Mouse (Mus musculus): ENCODE results near the gene Hdhd3. TPM values are rescaled to one million over a fixed set of nuclear protein-coding genes. Genes with fewer than 3 reads are reported as not detected.

Hdhd3 gene
- polyA plus RNA-seq (2011; ENCODE audit: insufficient read length, low read depth, missing spikeins), result 3.6 and 3.8 TPM in 2 replicates

DNA sequence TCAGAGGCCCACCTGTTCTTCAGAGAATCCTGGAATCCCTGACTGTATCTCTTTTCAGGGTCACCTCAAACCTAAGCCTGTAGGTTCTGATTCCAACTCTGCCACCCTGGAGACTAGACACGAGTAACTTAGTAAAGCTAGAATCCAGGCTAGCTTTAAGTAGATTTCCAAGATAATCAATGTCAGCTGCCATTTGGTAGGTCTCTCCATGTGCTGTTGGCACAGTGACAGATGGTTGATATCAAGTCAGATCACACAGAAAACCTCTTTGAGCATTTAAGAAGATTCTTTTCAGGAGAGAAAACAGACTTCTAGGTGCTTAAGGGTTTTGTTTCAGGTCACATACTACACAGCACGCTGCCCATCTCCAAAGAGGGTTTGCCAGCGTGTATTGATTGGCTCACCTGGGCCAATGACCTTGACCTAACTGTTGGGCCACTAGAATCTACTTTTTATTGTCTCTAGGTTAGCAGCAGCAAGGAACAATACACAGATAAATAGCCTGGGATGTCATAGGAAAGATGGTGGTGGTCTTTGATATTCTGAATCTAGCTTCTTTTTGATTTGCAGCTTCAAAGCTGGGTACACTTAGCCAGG lies at the start of gene Hdhd3:
TSS of gene Hdhd3 (minus strand) at position 94 of the 597 bp plus-strand sequence.
- Histone ChIP-seq H3K4me1 (ENCODE audit: control insufficient read depth, insufficient read depth, low read length) (no peaks in the 10 kb centered on the region), H3K27ac (ENCODE audit: insufficient read depth, low read length) (no peak within 1 kb of the TSS), H3K4me3 (ENCODE audit: insufficient read depth, low read length) (peak within 1 kb of the TSS; percentile 73)
- TF ChIP-seq POLR2A (IDR thresholded peaks at IDR 0.05; ENCODE audit: low read depth, low read length), result no peak
- no peak for TF ChIP-seq CTCF (IDR thresholded peaks at IDR 0.05; ENCODE audit: borderline replicate concordance, insufficient read depth, low read length)

DNA sequence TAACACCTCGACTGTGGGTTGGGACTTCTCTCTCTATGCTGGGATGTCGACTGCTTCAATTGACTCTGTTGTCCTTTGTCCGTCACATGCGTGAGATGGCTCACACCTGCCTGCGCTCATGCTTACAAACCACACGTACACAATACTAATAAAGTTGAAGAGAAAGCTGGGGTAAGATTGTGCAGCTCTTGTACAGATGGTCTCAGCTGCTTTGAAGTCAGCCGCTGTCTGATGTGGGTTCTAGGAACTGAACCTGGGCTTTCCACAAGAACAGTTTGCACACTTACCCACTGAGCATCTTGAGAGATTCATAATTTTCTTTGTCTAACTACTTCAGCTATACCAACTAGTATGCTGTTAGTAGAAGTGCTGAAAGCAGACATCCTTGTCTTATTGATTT lies 48.7 kb upstream of the Hdhd3 start:
- Histone ChIP-seq H3K27ac (ENCODE audit: insufficient read depth, low read length) (no peak overlapping the region), H3K4me3 (ENCODE audit: insufficient read depth, low read length) (no peak overlapping the region), H3K4me1 (ENCODE audit: control insufficient read depth, insufficient read depth, low read length) (no peaks in the 10 kb centered on the region)
- no peak for TF ChIP-seq CTCF (IDR thresholded peaks at IDR 0.05; ENCODE audit: borderline replicate concordance, insufficient read depth, low read length)
- no peak for TF ChIP-seq POLR2A (IDR thresholded peaks at IDR 0.05; ENCODE audit: low read depth, low read length)

DNA sequence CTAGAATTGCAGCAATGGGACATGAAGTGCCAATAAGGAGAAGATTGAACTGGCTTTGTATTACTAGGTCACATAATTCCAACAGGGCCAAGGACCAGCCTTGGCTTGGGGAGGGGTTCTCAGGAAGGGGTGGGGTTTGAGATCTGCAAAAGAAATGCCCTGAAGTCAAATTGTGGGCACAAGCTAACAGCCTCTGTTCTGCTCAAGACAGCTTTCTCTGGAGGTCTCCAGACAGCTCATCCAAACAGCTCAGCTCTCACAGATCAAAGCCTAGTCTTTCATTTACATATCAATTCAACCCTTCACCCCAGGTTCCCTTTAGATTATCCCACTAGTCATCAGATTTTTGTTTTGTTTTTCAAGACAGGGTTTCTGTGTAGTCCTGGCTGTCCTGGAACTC lies 41.5 kb upstream of the Hdhd3 start:
- Histone ChIP-seq H3K27ac (ENCODE audit: insufficient read depth, low read length) (no peak overlapping the region), H3K4me1 (ENCODE audit: control insufficient read depth, insufficient read depth, low read length) (no peaks in the 10 kb centered on the region), H3K4me3 (ENCODE audit: insufficient read depth, low read length) (no peak overlapping the region)
- TF ChIP-seq CTCF (IDR thresholded peaks at IDR 0.05; ENCODE audit: borderline replicate concordance, insufficient read depth, low read length), result no peak
- no peak for TF ChIP-seq POLR2A (IDR thresholded peaks at IDR 0.05; ENCODE audit: low read depth, low read length)

DNA sequence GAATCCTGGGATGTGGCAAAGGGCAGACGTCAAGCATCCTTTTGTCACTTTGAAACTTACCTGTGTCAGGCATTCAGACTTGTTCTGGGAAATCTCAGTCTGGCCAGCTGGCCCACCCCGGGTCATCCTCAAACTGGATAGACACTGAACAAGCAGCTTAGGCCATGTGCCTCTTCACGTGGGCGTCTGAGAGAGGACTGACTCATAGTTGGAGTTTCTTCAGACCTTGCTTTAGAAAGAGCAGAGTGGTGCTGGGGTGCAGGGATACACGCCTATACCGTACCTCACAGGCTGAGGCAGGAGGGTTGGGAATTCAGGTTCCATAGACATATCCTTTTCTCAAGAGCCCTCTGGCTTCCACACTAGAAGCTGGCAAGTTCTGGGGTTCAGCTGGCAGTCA lies 40.5 kb upstream of the Hdhd3 start:
- Histone ChIP-seq H3K4me1 (ENCODE audit: control insufficient read depth, insufficient read depth, low read length) (no peaks in the 10 kb centered on the region), H3K4me3 (ENCODE audit: insufficient read depth, low read length) (no peak overlapping the region), H3K27ac (ENCODE audit: insufficient read depth, low read length) (no peak overlapping the region)
- TF ChIP-seq CTCF (IDR thresholded peaks at IDR 0.05; ENCODE audit: borderline replicate concordance, insufficient read depth, low read length) (no peak), POLR2A (IDR thresholded peaks at IDR 0.05; ENCODE audit: low read depth, low read length) (no peak)

DNA sequence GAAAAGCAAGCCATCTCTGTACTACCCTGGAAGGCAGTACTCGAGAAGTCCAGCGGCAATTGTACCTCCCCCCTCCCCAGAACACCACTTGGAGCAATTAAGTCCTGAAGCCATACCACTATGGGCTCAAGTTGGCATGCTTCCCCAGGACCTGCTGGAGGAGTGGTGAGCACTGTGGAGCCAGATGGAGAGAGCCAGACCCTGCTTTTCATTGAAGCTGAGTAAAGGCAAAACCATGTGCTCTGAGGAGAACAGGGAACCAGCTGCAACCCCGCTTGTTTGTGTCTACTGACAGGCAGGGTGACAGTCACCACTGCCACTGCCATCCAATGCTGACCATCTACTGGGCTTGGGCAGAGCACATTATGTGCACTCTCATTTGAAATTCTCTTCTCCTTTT lies 38.5 kb upstream of the Hdhd3 start:
- TF ChIP-seq CTCF (IDR thresholded peaks at IDR 0.05; ENCODE audit: borderline replicate concordance, insufficient read depth, low read length), result no peak
- TF ChIP-seq POLR2A (IDR thresholded peaks at IDR 0.05; ENCODE audit: low read depth, low read length), result no peak

DNA sequence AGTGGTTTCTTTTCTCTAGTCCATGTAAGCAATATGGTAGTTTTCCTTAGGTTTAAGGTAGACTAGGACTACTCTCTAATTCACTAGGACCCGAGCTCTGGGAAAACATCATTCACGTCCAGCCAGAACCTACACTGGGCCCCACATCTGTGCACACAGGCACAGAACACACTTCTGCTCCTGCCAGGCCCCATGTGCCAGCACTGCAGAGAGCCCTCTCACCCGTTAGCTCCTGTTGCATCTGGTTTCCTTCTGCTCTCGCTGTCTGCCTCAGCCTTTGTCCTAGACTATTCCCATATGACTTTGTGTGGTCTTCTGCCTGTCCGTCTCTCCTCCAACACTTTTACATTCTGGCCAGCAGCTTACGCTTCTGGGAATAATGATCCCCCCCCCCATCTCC lies 30.5 kb upstream of the Hdhd3 start:
- no peaks in the 10 kb centered on the region for H3K4me1 ChIP-seq (ENCODE audit: control insufficient read depth, insufficient read depth, low read length)
- no peak overlapping the region for H3K4me3 ChIP-seq (ENCODE audit: insufficient read depth, low read length)
- no peak overlapping the region for H3K27ac ChIP-seq (ENCODE audit: insufficient read depth, low read length)
- TF ChIP-seq POLR2A (IDR thresholded peaks at IDR 0.05; ENCODE audit: low read depth, low read length) (no peak), CTCF (IDR thresholded peaks at IDR 0.05; ENCODE audit: borderline replicate concordance, insufficient read depth, low read length) (no peak)

More for the DNA sequence above, 38.5 kb upstream of the Hdhd3 start:
- Histone ChIP-seq H3K4me3 (ENCODE audit: insufficient read depth, low read length) (no peak overlapping the region), H3K4me1 (ENCODE audit: control insufficient read depth, insufficient read depth, low read length) (no peaks in the 10 kb centered on the region), H3K27ac (ENCODE audit: insufficient read depth, low read length) (no peak overlapping the region)

DNA sequence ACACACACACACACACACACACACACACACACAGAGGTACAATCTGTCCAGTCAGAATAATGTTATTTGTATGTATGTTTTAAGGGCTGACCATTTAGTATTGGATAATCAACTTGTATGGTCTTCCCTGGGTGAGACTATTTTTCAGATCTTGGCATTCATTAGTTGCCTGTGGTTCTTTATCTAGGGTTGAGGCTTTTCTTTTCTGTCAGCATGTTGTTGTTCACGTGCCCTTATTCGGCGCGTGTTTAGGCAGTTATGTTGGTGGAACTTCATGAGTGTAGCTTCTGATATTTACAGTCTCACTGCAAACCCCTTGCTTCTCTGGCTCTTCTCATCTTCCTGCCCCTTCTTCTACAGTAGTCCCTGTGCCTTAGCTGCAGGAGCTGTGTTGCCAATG lies 24.4 kb upstream of the Hdhd3 start:
- Histone ChIP-seq H3K27ac (ENCODE audit: insufficient read depth, low read length) (no peak overlapping the region), H3K4me1 (ENCODE audit: control insufficient read depth, insufficient read depth, low read length) (peaks cover 3% of the 10 kb centered on the region; the same call in 1 of the 2 replicates), H3K4me3 (ENCODE audit: insufficient read depth, low read length) (no peak overlapping the region)
- TF ChIP-seq POLR2A (IDR thresholded peaks at IDR 0.05; ENCODE audit: low read depth, low read length) (no peak), CTCF (IDR thresholded peaks at IDR 0.05; ENCODE audit: borderline replicate concordance, insufficient read depth, low read length) (no peak)

DNA sequence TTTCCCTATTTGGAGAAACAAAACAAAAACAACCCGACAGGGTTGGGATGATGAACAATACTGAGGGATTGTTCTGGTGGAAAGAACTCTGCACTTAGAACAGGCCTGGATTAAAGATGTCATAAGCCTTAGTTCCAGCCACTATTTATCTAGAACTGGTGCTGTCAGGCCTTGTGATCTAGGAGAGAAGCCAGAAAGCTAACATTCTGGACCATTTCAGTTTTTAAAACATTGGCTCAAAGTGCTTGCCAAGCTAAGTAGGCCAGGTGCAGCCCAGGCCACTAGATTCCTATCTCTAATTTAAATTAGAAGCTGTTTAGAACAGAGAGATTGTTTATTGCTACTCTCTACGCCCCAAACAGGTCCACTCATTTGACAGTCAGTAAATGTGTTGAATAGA lies 23.0 kb upstream of the Hdhd3 start:
- TF ChIP-seq CTCF (IDR thresholded peaks at IDR 0.05; ENCODE audit: borderline replicate concordance, insufficient read depth, low read length) (no peak), POLR2A (IDR thresholded peaks at IDR 0.05; ENCODE audit: low read depth, low read length) (no peak)
- no peak overlapping the region for H3K27ac ChIP-seq (ENCODE audit: insufficient read depth, low read length)

DNA sequence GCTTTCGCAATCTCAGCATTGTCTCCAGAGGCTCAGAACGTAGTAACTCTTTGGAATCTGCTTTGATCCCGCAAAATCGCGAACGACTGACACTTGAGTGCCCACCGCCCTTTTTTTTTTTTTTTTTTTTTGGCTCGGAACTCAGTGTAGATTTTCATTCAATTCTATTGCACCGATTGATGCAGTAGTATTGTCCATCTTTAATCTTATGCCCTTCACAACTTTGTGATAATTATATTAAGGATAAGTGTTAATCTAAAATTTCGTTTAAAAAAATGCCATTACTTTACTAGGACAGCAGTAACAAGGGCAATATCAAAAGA lies 22.2 kb upstream of the Hdhd3 start:
- H3K4me3 ChIP-seq (ENCODE audit: insufficient read depth, low read length), result peak overlapping the region; percentile 25
- no peak overlapping the region for H3K27ac ChIP-seq (ENCODE audit: insufficient read depth, low read length)
- peaks cover 3% of the 10 kb centered on the region; the same call in 1 of the 2 replicates for H3K4me1 ChIP-seq (ENCODE audit: control insufficient read depth, insufficient read depth, low read length)
- TF ChIP-seq CTCF (IDR thresholded peaks at IDR 0.05; ENCODE audit: borderline replicate concordance, insufficient read depth, low read length) (no peak), POLR2A (IDR thresholded peaks at IDR 0.05; ENCODE audit: low read depth, low read length) (0 out of 2 replicates have a peak, but pooled peaks have one; percentile 2)

More for the DNA sequence above, 23.0 kb upstream of the Hdhd3 start:
- Histone ChIP-seq H3K4me1 (ENCODE audit: control insufficient read depth, insufficient read depth, low read length) (peaks cover 3% of the 10 kb centered on the region; the same call in 1 of the 2 replicates), H3K4me3 (ENCODE audit: insufficient read depth, low read length) (no peak overlapping the region)

DNA sequence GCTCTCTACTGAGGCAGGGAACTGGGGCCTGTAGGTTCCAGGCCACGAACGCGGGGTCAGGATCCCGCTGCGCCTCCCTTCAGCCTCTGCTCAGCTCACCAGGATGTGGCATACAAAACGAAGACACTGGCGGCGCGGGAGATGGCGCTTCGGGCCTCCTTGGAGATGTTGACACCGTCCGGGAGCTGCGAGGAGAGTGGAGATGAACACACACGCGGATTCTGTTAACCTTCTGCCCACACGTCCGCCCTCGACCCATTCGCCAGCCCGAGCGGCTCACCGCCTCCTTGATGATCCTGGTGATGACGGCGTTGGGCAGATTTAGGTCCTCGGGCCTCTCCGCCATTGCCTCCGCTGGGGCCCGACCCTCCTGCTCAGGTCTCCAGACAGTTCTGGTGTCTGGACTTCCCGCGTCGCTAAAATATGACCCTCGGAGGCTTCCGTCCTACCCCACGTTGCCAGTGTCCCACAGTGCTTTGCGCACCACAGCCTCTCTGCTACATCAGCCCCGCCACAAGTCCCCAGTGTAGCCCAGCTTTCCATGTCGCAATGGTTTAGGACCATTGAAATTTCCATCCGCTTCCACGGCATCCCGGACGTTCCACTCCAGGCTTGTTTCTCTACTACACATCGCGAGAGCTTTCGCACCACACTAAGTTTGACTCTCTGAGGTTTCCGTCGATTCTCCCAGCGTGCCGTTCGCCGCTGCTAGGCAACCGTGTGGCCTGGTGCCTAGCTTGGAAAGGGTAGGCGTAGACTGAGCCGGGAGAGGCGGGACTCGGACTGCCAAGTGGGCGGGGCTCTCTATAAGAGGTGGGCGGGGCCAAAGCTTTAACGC lies 21.6 kb upstream of the Hdhd3 start, which contains the start of the genes Pole3 and 4933430I17Rik:
TSS of gene Pole3 (minus strand) at position 418 of the 838 bp plus-strand sequence.
TSS of gene 4933430I17Rik (plus strand) at position 719 of the 838 bp plus-strand sequence.
- H3K4me1 ChIP-seq (ENCODE audit: control insufficient read depth, insufficient read depth, low read length), result peaks cover 3% of the 10 kb centered on the region; the same call in 1 of the 2 replicates
- H3K27ac ChIP-seq (ENCODE audit: insufficient read depth, low read length), result peak within 1 kb of the TSS; percentile 98
- TF ChIP-seq POLR2A (IDR thresholded peaks at IDR 0.05; ENCODE audit: low read depth, low read length), result peak; percentile 49; the same call in 1 of the 2 replicates
- no peak for TF ChIP-seq CTCF (IDR thresholded peaks at IDR 0.05; ENCODE audit: borderline replicate concordance, insufficient read depth, low read length)
- peak within 1 kb of the TSS; percentile 69 for H3K4me3 ChIP-seq (ENCODE audit: insufficient read depth, low read length)
